Mouse (Mus musculus) testis, adult 2 months (tissue): Measurements from ENCODE around the gene Alkbh2.

Experiments
- CTCF ChIP-seq: fragments of 200-500 bp; IDR thresholded peaks from 2 replicates; pipeline ENCODE4 v1.5.1; 2012; ENCODE audit warnings: low read depth, mild to moderate bottlenecking, inconsistent platforms, low read length, moderate library complexity; ENCODE audit not compliant: control insufficient read depth, insufficient read depth, insufficient replicate concordance
- POLR2A ChIP-seq: fragments of 200-500 bp; IDR thresholded peaks from 2 replicates; pipeline ENCODE4 v1.6.1; 2012; ENCODE audit warnings: low read depth, mild to moderate bottlenecking, inconsistent platforms, low read length, moderate library complexity; ENCODE audit not compliant: control insufficient read depth

GRCm38 (mm10) chr5:114172936-114173335 lies 44.9 kb upstream of the Alkbh2 start:
- TF ChIP-seq CTCF = no peak
- TF ChIP-seq POLR2A = no peak
